Mouse (Mus musculus): ENCODE measurements around the gene Nme4.

The Nme4 gene

GRCm38 (mm10) chr17:26114061-26114460, 18.7 kb upstream of the Nme4 start:
- DNase-seq (ENCODE audit: low spot score), result no peak

- no peak for DNase-seq (ENCODE audit: low spot score)
Observed at GRCm38 (mm10) chr17:26113181-26113948, 18.0 kb upstream of the Nme4 start, which contains the start of gene Tmem8. Tmem8 (plus strand) TSS chr17:26113299.

DNA sequence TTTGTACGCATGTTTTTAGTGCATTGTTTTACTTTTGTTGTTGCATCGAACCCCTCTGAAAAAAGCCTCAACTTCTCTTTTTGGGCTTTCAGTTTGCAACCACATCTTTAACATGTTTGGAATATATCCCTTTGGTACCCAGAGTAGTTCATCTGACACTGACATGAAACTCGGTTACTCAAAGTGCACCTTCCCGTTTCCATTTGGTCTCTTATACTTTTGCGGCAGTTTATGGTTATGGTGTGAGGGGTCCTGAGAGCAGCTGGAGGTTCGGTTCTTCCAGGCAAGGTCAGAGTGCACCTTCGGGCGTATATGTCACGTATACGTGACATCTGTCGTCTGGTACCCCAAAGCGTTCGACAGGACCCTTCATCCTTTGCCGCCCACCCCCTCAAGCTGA, 17.3 kb upstream of the Nme4 start:
- no peak for DNase-seq (ENCODE audit: low spot score)

DNA sequence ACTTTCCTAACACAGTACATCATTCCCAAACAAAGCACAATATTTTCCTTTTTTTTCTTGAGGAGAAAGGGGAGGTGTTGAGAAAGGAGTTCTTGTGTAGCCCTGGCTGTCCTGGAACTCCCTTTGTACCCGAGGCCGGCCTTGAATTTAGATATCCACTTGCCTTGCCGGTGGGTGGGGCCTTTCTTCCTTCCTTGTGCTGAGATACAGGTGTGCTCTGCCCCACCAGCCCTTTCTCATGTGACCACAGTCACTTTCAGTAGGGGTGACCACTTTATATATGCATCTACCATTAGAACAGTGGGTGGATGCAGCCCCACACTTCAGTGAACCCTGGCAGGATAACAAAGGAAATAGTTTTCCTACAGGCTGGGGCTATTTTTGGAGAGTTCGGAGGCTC, 16.3 kb upstream of the Nme4 start:
- no peak for DNase-seq (ENCODE audit: low spot score)

DNA sequence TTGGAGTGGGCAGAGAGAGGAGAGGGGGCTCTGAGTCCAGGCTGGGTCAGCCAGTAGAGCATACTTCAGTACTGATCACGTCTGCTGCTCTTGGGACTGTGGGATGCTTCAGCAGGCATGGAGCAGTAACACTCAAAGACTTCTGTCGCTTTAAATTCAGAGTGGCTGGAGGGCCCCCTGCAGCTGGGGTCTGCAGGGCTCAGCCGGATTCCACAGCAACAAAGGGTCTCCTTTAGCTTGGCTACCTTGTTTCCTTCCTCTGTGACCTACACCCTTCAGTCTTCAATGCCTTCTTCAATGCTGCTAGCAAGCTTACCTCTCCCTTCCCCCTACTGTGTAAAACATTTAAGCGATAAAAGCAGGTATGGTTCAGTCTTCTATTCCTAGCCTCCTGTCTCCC, 15.6 kb upstream of the Nme4 start:
- DNase-seq (ENCODE audit: low spot score), result no peak

DNA sequence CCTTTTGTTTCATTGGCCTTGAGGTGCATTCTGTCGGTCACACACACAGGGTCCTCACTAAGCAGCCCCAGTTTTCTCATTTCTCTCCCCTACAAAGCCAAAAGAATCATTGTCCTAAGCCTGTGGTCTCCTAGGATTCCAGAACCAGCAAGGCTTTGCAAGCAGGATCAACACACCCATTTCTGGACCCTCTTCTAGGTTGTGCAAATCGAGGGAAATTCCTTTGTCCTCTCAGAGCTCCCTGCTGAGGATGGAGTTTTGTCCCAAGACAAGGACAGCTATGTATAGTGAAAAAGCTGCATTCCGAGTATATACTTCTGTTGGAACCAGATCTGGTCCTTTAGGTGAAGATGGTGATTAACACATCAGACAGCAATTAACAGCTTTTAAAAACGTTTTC, 14.8 kb upstream of the Nme4 start:
- no peak for DNase-seq (ENCODE audit: low spot score)

- no peak for DNase-seq (ENCODE audit: low spot score)
Observed at GRCm38 (mm10) chr17:26105619-26106018, 10.2 kb upstream of the Nme4 start.

GRCm38 (mm10) chr17:26101478-26101877, 6.1 kb upstream of the Nme4 start:
- peak; percentile 45 for DNase-seq (ENCODE audit: low spot score)

- DNase-seq (ENCODE audit: low spot score), result peak; percentile 29
Observed at GRCm38 (mm10) chr17:26100166-26100565, 4.8 kb upstream of the Nme4 start.

DNA sequence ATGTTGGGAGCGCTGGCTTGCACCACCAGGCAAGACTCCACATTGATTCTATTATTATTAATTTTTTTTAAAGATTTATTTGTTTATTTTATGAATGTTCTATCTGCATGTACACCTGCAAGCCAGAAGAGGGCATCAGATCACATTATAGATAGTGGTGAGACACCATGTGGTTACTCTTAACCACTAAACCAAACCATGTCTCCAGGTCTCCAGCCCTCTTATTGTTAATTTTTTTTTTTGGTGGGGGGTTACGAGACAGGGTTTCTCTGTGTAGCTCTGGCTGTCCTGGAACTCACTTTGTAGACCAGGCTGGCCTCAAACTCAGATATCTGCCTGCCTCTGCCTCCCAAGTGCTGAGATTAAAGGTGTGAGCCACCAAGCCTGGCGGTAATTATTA, 3.9 kb upstream of the Nme4 start:
- peak; percentile 40 for DNase-seq (ENCODE audit: low spot score)

- no peak for DNase-seq (ENCODE audit: low spot score)
Observed at GRCm38 (mm10) chr17:26098461-26098860, 3.1 kb upstream of the Nme4 start.

- no peak for DNase-seq (ENCODE audit: low spot score)
Observed at GRCm38 (mm10) chr17:26094531-26095110, 781 bp downstream of the Nme4 start.

DNA sequence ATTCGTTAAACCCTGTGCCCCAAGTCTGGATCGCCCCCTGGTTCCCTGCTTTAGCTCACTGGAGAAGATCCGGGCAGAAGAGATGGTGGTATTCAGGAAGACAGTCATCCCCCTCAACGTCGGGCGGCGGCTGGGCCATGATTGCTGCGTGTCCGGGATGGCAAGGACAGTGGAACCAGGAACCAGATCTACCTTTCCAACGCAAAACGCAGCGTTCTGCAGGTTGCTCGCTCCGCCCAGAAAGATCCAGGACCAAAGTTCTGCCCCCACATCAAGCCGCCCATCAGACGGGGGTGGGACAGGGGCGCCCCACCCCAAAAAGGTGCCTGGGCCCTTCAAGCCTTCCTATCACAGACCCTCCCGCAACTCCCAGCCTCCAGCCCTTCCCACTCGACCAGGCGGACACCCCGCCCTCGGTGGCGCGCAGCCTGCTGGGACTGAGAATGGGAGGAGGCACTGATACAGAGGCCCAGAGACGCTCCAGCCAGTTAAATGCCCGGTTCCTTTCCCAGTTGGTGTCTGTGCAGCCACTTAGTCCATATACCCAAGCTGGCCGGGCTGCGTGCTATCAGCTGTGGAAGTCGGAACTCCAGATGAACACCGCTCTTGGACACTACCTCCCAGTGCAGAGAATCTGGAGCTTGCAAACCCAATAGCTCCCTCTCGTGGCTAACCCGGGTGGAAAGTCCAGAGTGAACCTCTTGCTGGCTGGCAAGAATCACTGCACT, 5.3 kb downstream of the Nme4 start, which contains the start of gene Decr2:
Gene Decr2, minus strand, starts transcription at position 433 of the 728 bp plus-strand sequence.
- DNase-seq (ENCODE audit: low spot score), result peak; percentile 97

DNA sequence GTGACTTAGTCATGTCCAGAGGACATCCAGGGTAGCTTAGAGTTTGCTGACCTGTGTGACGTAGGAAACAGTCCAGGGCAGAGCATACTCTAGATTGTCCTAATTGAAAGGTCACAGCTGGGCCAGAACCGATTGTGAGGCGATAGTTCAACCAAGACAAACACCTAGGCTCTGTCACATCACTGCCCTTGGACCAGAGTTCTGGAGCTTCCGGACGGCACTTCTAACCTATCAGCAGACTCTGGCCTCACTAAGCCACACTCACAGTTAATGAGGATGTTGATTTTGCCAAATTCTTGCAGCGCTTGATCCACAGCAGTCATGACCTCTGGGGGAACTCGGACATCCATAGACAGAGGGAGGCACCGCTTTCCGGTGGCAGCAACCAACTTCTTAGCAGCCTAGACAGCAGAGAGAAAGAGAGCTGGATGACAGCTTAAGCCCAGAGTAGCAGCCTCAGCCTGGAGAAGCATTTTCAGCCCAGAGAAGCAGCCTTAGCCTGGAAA, 8.3 kb downstream of the Nme4 start:
- no peak for DNase-seq (ENCODE audit: low spot score)

- DNase-seq (ENCODE audit: low spot score), result no peak
Observed at GRCm38 (mm10) chr17:26080867-26081266, 14.5 kb downstream of the Nme4 start.

DNA sequence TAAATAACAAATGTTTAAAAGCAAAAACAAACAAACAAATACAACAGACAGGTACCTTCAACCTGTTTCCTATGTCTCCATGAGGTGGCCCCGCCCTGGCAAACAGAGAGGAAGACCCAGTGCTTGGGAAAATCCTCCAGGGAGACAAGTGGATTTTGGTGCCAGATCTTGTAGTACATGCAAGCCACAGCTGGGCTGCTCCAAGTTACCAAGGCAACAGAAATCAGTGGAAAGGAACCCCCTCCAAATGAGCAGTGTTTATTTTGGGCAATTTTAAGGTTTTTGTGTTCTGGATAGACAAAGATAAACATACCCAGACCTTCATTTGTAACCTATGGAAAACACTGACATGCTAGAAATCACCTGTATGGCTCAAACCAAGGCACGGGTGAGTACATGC, 16.6 kb downstream of the Nme4 start:
- no peak for DNase-seq (ENCODE audit: low spot score)

GRCm38 (mm10) chr17:26075246-26075645, 20.2 kb downstream of the Nme4 start:
- no peak for DNase-seq (ENCODE audit: low spot score)

- no peak for DNase-seq (ENCODE audit: low spot score)
Observed at GRCm38 (mm10) chr17:26070136-26070535, 25.3 kb downstream of the Nme4 start.

- peak; percentile 87 for DNase-seq (ENCODE audit: low spot score)
Observed at GRCm38 (mm10) chr17:26068831-26069739, 26.3 kb downstream of the Nme4 start, which contains the start of gene Rab11fip3. Rab11fip3 (minus strand) TSS chr17:26069555.

DNA sequence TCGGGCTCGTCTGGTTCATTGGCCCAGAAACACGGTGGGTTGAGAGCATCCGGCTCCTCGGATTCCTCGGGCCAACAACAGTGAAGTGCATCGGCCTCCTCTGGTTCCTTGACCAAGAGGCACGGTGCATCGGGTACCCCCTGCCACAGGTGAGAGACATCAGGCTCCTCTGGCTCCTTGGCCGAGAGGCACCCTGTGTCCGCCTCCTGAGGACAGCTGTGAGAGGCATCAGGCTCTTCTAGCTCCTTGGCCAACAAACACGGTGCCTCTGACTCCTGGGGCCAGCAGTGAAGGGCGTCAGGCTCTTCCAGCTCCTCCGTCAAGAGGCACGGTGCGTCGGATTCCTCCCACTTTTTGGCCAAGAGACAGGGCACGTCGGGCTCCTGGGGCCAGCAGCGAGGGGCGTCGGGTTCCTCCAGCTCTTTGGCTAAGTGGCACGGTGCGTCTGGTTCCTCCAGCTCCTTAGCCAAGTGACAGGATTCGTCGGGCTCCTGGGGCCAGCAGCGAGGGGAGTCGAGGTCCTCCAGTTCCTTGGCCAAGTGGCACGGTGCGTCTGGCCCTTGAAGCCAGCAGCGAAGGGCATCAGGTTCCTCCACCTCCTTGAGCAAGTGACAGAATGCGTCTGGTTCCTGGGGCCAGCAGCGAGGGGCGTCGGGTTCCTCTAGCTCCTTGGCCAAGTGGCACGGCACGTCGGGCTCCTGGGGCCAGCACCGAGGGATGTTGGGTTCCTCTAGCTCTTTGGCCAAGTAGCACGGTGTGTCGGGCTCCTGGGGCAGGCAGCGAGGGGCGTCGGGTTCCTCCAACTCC, 27.2 kb downstream of the Nme4 start:
- no peak for DNase-seq (ENCODE audit: low spot score)

Measured in adipocyte (in vitro differentiated cells).